Mouse (Mus musculus): Measurements from ENCODE around the gene Spindoc. TPM values are rescaled to one million over a fixed set of nuclear protein-coding genes. Genes with fewer than 3 reads are reported as not detected.
"Not testable (repeated sequence)": the region's sequence is repeated elsewhere in the genome, so short reads cannot be mapped to it uniquely, and the experiment has no call there.

The Spindoc gene
- polyA plus RNA-seq, 1 experiment from 2014 or later, result 28.3 TPM

GRCm38 (mm10) chr19:7419134-7419533, 36.3 kb upstream of the Spindoc start:
- 17% methylated on average over 6 of the region's 6 CpGs for WGBS
- Histone ChIP-seq H3K27me3 (no peaks in the 10 kb centered on the region), H3K4me1 (peaks cover 67% of the 10 kb centered on the region), H3K4me2 (peak overlapping the region; percentile 88), H3K36me3 (peaks cover 13% of the 10 kb centered on the region), H3K4me3 (peak overlapping the region; percentile 84), H3K27ac (0 out of 2 replicates have a peak overlapping the region, but pooled peaks have one; percentile 12), H3K9ac (peak overlapping the region; percentile 96; the same call in 1 of the 2 replicates), H3K9me3 (no peaks in the 10 kb centered on the region)
- ATAC-seq (ENCODE audit: borderline replicate concordance, extremely low read depth, low FRiP score, low TSS enrichment), result no peak

- peak overlapping the region; percentile 96 for H3K9ac ChIP-seq
- under 1% methylated on average over 57 of the region's 59 CpGs for WGBS
- peak; percentile 70; the same call in 1 of the 2 replicates for ATAC-seq (ENCODE audit: borderline replicate concordance, extremely low read depth, low FRiP score, low TSS enrichment)
- peak overlapping the region; percentile 84 for H3K4me3 ChIP-seq
- H3K4me2 ChIP-seq, result peak overlapping the region; percentile 88
- no peaks in the 10 kb centered on the region for H3K27me3 ChIP-seq
- peaks cover 57% of the 10 kb centered on the region for H3K4me1 ChIP-seq
- H3K9me3 ChIP-seq, result no peaks in the 10 kb centered on the region
- peaks cover 11% of the 10 kb centered on the region for H3K36me3 ChIP-seq
- peak overlapping the region; percentile 92 for H3K27ac ChIP-seq
Measured at GRCm38 (mm10) chr19:7417911-7418849, 35.4 kb upstream of the Spindoc start.

- ATAC-seq (ENCODE audit: borderline replicate concordance, extremely low read depth, low FRiP score, low TSS enrichment), result peak; percentile 72
- Histone ChIP-seq H3K27me3 (no peaks in the 10 kb centered on the region), H3K9ac (peak within 1 kb of the TSS; percentile 96), H3K36me3 (peaks cover 7% of the 10 kb centered on the region; the same call in 1 of the 2 replicates), H3K27ac (peak within 1 kb of the TSS; percentile 92), H3K9me3 (no peaks in the 10 kb centered on the region), H3K4me1 (peaks cover 46% of the 10 kb centered on the region), H3K4me2 (peak within 1 kb of the TSS; percentile 88), H3K4me3 (peak within 1 kb of the TSS; percentile 84)
- WGBS, result under 1% methylated on average over 85 of the region's 107 CpGs
Measured at GRCm38 (mm10) chr19:7416834-7417735, 34.3 kb upstream of the Spindoc start, which contains the start of gene 2700081O15Rik. TSS of gene 2700081O15Rik (plus strand) at chr19:7417625.

GRCm38 (mm10) chr19:7415916-7416833, 33.4 kb upstream of the Spindoc start:
- peak overlapping the region; percentile 84 for H3K4me3 ChIP-seq
- H3K4me2 ChIP-seq, result peak overlapping the region; percentile 88
- WGBS, result 28% methylated on average over 22 of the region's 22 CpGs
- peaks cover 37% of the 10 kb centered on the region for H3K4me1 ChIP-seq
- peak overlapping the region; percentile 92 for H3K27ac ChIP-seq
- H3K9ac ChIP-seq, result peak overlapping the region; percentile 96
- peaks cover 7% of the 10 kb centered on the region; the same call in 1 of the 2 replicates for H3K36me3 ChIP-seq
- H3K9me3 ChIP-seq, result no peaks in the 10 kb centered on the region
- no peak for ATAC-seq (ENCODE audit: borderline replicate concordance, extremely low read depth, low FRiP score, low TSS enrichment)
- no peaks in the 10 kb centered on the region for H3K27me3 ChIP-seq

GRCm38 (mm10) chr19:7412361-7412760, 29.6 kb upstream of the Spindoc start:
- H3K27ac ChIP-seq, result no peak overlapping the region
- no peak overlapping the region for H3K9ac ChIP-seq
- peaks cover 12% of the 10 kb centered on the region for H3K4me1 ChIP-seq
- no peaks in the 10 kb centered on the region for H3K9me3 ChIP-seq
- H3K36me3 ChIP-seq, result no peaks in the 10 kb centered on the region
- H3K27me3 ChIP-seq, result no peaks in the 10 kb centered on the region
- no peak overlapping the region for H3K4me3 ChIP-seq
- 60% methylated on average over 2 of the region's 2 CpGs for WGBS
- ATAC-seq (ENCODE audit: borderline replicate concordance, extremely low read depth, low FRiP score, low TSS enrichment), result no peak
- no peak overlapping the region for H3K4me2 ChIP-seq

GRCm38 (mm10) chr19:7404623-7405229, 21.9 kb upstream of the Spindoc start:
- Histone ChIP-seq H3K27ac (no peak overlapping the region), H3K36me3 (no peaks in the 10 kb centered on the region), H3K9ac (no peak overlapping the region), H3K27me3 (peaks cover 5% of the 10 kb centered on the region; the same call in 1 of the 2 replicates), H3K4me2 (no peak overlapping the region), H3K9me3 (no peaks in the 10 kb centered on the region), H3K4me3 (no peak overlapping the region), H3K4me1 (peaks cover 13% of the 10 kb centered on the region)
- WGBS, result 41% methylated on average over 9 of the region's 9 CpGs
- ATAC-seq (ENCODE audit: borderline replicate concordance, extremely low read depth, low FRiP score, low TSS enrichment), result no peak

GRCm38 (mm10) chr19:7400635-7401034, 17.8 kb upstream of the Spindoc start:
- no peaks in the 10 kb centered on the region for H3K36me3 ChIP-seq
- 41% methylated on average over 11 of the region's 11 CpGs for WGBS
- no peak overlapping the region for H3K9ac ChIP-seq
- no peak overlapping the region for H3K4me2 ChIP-seq
- H3K9me3 ChIP-seq, result no peaks in the 10 kb centered on the region
- peak overlapping the region; percentile 38 for H3K27ac ChIP-seq
- no peak for ATAC-seq (ENCODE audit: borderline replicate concordance, extremely low read depth, low FRiP score, low TSS enrichment)
- peaks cover 16% of the 10 kb centered on the region for H3K4me1 ChIP-seq
- no peak overlapping the region for H3K4me3 ChIP-seq
- H3K27me3 ChIP-seq, result peaks cover 9% of the 10 kb centered on the region; the same call in 1 of the 2 replicates

- not testable (repeated sequence) for H3K4me1 ChIP-seq; H3K36me3 ChIP-seq; H3K9me3 ChIP-seq; H3K9ac ChIP-seq; H3K27ac ChIP-seq; ATAC-seq (ENCODE audit: borderline replicate concordance, extremely low read depth, low FRiP score, low TSS enrichment); H3K27me3 ChIP-seq; H3K4me3 ChIP-seq
- WGBS, result 25% methylated on average over 24 of the region's 24 CpGs
- H3K4me2 ChIP-seq, result 0 out of 2 replicates have a peak overlapping the region, but pooled peaks have one; percentile 16
Measured at GRCm38 (mm10) chr19:7398898-7399297, 16.1 kb upstream of the Spindoc start.

- not testable (repeated sequence) for H3K27me3 ChIP-seq, H3K4me2 ChIP-seq, H3K4me1 ChIP-seq, H3K27ac ChIP-seq, H3K9ac ChIP-seq, H3K36me3 ChIP-seq, H3K4me3 ChIP-seq, H3K9me3 ChIP-seq
- ATAC-seq (ENCODE audit: borderline replicate concordance, extremely low read depth, low FRiP score, low TSS enrichment), result peak; percentile 84
- 31% methylated on average over 9 of the region's 10 CpGs for WGBS
Measured at GRCm38 (mm10) chr19:7396867-7397826, 14.4 kb upstream of the Spindoc start.

GRCm38 (mm10) chr19:7388488-7388887, 5.7 kb upstream of the Spindoc start:
- no peak overlapping the region for H3K4me3 ChIP-seq
- WGBS, result 77% methylated on average over 6 of the region's 6 CpGs
- no peaks in the 10 kb centered on the region for H3K27me3 ChIP-seq
- no peaks in the 10 kb centered on the region; the same call in 1 of the 2 replicates for H3K9me3 ChIP-seq
- H3K4me1 ChIP-seq, result peaks cover 10% of the 10 kb centered on the region
- no peak for ATAC-seq (ENCODE audit: borderline replicate concordance, extremely low read depth, low FRiP score, low TSS enrichment)
- H3K9ac ChIP-seq, result no peak overlapping the region
- H3K4me2 ChIP-seq, result no peak overlapping the region
- no peaks in the 10 kb centered on the region for H3K36me3 ChIP-seq
- no peak overlapping the region for H3K27ac ChIP-seq

Data from lung, embryonic 15.5 days (tissue).